Mouse (Mus musculus): Measurements from ENCODE around the gene Gpr63.
"Not testable (repeated sequence)": the region's sequence is repeated elsewhere in the genome, so short reads cannot be mapped to it uniquely, and the experiment has no call there.

Gene Gpr63

GRCm38 (mm10) chr4:24966299-24966991 lies at the start of gene Gpr63:
Gene Gpr63 (plus strand): TSS chr4:24966407.
- in situ Hi-C loops (cut with MboI; ENCODE audit: low sequenced_read_pairs) = no loop called here

DNA sequence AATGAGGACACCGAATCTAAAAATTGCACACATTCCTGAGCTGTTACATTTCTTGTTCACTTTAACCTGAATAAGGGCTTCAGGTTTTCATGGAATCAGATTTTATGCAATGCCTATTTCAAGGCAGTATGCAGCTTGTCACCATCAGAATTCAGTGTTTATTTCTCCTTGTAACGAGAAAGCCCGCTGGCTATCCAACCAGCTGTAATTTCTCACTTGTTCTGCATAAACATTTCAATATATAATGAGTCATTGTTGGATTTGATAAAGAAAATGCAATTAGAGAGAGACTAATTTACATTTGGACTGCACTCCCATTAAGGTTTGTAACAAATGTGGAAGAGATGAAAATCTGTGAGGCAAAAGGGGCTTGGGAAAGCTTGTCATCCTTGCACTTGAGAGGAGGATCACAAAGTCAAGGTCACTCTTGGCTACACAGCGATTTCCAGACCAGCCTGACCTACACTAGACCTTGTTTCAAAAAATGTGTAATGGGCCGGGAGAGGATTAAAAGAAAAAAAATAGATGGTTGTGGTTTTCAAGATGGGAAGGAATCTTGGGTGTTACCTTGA lies 46.1 kb upstream of the Gpr63 start:
- in situ Hi-C loops (cut with MboI; ENCODE audit: low sequenced_read_pairs) = no loop called here

DNA sequence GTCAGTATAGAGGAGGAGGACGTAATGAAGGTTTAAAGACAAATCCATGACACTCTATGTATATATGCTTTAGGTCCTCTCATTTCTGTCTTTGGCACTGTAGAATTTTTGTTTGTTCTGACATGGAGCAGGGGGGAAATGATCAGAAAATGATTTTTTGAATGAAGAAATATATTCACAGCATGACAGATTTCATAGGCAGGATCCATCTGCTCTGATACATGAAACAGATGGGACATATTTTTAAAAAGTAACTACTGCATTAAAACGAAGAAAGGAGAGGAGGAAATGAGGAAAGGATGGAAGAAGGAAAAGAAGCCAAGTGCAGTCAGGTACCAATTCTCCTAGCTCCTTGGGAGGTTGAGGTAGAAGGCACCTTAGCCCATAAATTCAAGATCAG lies 41.5 kb upstream of the Gpr63 start:
- in situ Hi-C loops (cut with MboI; ENCODE audit: low sequenced_read_pairs) = no loop called here

DNA sequence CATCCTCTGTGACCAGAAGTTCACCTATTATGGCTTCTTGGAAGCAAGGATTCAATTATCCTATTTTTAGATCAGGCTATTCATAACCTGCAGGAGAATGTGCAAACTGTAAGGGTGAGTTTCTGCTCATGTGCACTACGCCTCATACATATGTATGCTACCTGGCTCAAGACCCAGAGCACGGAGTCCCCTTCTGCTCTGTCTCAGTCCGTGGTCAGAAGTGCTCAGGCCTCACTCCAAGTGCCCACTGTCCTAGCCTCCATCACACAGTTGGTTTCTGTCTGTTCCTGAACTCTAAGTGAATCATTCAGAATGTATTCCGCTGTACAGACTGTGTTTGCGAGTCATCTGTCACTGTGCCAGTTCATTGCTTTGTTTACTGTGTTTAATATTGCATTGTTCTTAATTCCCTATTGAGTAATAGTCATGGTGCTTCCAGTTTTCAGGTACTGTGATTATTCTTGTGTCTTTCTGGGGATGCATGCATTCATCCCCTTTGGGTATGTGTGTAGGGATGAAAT lies 37.9 kb upstream of the Gpr63 start:
- in situ Hi-C loops (cut with MboI; ENCODE audit: low sequenced_read_pairs) = no loop called here

DNA sequence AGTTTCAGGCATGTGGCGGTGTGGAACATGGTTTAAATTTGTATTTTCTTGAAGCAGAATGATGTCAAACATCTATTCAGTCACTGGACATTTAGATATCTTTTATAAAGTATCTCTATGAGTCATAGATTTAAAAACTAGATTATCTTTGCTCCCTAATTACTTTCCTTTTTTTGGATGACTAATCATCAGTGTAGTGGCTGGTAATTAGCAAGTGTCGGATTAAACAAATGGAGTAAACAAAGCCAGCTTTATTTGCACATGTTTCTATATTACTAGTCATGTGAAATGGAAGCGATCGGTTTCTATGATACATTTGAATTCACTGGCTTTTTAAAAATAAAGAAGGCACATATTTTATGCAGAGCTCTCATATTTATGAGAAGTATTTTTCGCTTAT lies 37.3 kb upstream of the Gpr63 start:
- in situ Hi-C loops (cut with MboI; ENCODE audit: low sequenced_read_pairs) = no loop called here

- in situ Hi-C loops (cut with MboI; ENCODE audit: low sequenced_read_pairs) = no loop called here
Measured at GRCm38 (mm10) chr4:24942728-24943424, 23.3 kb upstream of the Gpr63 start.

- in situ Hi-C loops (cut with MboI; ENCODE audit: low sequenced_read_pairs) = no loop called here
Measured at GRCm38 (mm10) chr4:24965918-24966298, 299 bp upstream of the Gpr63 start.

GRCm38 (mm10) chr4:24967251-24967650 lies 1.0 kb downstream of the Gpr63 start:
- in situ Hi-C loops (cut with MboI; ENCODE audit: low sequenced_read_pairs) = no loop called here

GRCm38 (mm10) chr4:24978589-24978988 lies 12.4 kb downstream of the Gpr63 start:
- in situ Hi-C loops (cut with MboI; ENCODE audit: low sequenced_read_pairs) = no loop called here

- in situ Hi-C loops (cut with MboI; ENCODE audit: low sequenced_read_pairs) = no loop called here
Measured at GRCm38 (mm10) chr4:24985612-24986011, 19.4 kb downstream of the Gpr63 start.

DNA sequence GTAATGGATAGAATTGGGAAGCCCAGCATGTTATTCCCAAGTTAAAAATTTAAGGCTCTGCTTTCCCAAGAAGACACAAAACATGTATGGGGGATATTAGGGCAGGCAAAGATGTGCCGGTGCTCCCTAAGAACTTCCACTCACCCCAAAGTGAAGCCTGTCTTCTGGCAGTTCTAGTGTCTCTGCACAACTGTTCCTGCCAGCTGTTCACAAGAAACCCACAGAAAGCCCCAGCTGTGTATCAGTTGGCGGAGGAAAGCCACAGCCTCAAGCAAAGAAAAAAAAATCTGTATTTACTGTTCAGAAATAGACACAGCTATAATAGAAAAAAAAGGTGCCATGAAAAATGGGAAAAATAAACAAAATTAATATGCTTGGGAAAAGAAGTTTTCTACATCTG lies 25.3 kb downstream of the Gpr63 start:
- in situ Hi-C loops (cut with MboI; ENCODE audit: low sequenced_read_pairs) = no loop called here

GRCm38 (mm10) chr4:25009328-25009727 lies 43.1 kb downstream of the Gpr63 start:
- in situ Hi-C loops (cut with MboI; ENCODE audit: low sequenced_read_pairs) = not testable (repeated sequence)

DNA sequence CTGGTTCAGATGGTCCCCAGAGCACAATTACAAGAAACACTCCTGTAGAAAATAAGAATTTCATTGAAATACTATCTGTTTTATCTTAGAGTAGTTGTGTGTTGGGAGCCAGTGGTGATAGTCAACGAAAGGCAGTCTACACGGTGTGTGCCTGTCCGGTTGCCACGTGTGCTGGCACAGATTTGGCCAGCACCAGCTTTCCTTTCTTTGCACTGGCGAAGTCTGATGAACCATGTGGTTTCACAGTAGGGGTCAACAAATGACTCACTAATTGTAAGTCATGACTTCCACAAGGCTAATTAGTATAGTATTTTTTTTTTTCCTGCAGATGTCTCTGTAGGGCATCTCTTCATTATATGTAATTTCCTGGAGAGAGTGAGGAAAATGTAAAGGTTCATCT lies 45.6 kb downstream of the Gpr63 start:
- in situ Hi-C loops (cut with MboI; ENCODE audit: low sequenced_read_pairs) = no loop called here

DNA sequence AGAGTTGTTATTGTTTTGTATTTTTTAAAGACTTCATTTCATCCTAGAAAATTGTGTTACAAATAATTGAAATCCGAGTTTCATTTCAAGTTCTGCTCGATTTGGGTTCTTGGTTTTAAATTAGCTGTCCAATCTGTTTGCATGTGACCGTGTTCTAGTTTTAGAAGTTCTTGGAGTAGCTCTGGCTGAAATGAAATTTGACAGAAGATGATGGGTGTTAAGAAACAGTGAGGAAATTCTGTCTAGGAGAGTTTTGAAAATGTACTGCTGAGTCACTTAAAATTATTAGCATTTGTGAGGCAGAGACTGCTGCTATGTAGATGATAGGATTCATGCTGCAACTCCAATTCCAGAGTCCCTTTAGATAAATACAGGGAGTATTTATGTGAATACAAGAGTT lies 46.5 kb downstream of the Gpr63 start:
- in situ Hi-C loops (cut with MboI; ENCODE audit: low sequenced_read_pairs) = no loop called here

- in situ Hi-C loops (cut with MboI; ENCODE audit: low sequenced_read_pairs) = no loop called here
Measured at GRCm38 (mm10) chr4:25015017-25015655, 48.9 kb downstream of the Gpr63 start.

GRCm38 (mm10) chr4:25028252-25028651 lies 62.0 kb downstream of the Gpr63 start:
- in situ Hi-C loops (cut with MboI; ENCODE audit: low sequenced_read_pairs) = no loop called here

DNA sequence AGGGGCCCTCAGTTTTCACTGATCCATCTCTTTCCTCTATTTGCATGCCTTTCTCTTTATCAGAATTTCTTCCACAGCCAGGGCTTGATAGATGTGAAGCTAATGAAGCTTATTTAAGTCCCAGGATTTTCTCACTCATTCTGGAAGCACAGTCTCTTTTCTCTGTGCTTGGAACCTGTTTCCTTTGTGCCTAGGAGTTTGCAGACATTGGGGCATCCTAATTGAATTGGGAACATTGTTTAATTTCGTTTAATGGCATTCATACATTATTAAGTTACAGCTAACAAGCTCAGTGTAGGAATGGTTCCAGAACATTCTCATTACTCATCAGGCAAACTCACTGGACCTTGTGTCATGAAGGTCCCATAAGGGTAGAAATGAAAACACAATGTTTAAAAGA lies 62.5 kb downstream of the Gpr63 start:
- in situ Hi-C loops (cut with MboI; ENCODE audit: low sequenced_read_pairs) = no loop called here

GRCm38 (mm10) chr4:25029875-25030274 lies 63.7 kb downstream of the Gpr63 start:
- in situ Hi-C loops (cut with MboI; ENCODE audit: low sequenced_read_pairs) = no loop called here

GRCm38 (mm10) chr4:25035158-25035791 lies 69.1 kb downstream of the Gpr63 start:
- in situ Hi-C loops (cut with MboI; ENCODE audit: low sequenced_read_pairs) = no loop called here

DNA sequence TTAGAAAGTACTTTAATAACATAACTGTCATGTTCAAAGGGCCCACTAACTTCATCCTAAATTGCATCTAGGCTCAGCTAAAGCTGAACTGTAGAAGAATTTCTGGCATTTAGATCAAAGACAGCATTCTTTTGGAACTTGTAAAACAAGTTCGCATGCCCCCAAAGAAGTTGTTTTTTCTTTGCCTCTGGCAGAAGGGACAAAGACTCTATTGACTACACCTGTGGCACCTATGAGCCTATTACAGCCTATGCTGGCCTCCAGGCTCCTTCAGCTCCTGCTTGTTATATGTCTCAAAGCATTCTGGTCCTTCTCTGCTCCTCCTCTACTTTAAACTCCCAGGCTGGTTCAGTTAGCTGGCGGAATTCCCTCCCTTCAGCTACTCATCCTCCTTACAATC lies 69.6 kb downstream of the Gpr63 start:
- in situ Hi-C loops (cut with MboI; ENCODE audit: low sequenced_read_pairs) = no loop called here

GRCm38 (mm10) chr4:25037260-25037659 lies 71.1 kb downstream of the Gpr63 start:
- in situ Hi-C loops (cut with MboI; ENCODE audit: low sequenced_read_pairs) = no loop called here

All from CH12F3 (cell line).